Mouse (Mus musculus): ENCODE data around the gene Rsf1. TPM values are rescaled to one million over a fixed set of nuclear protein-coding genes. Genes with fewer than 3 reads are reported as not detected.

Gene Rsf1
- total and polyA plus RNA-seq, 3 experiments, result 5.9 to 21.8 (median 11.9) TPM

GRCm38 (mm10) chr7:97741756-97742291 is 162.1 kb downstream of the Rsf1 start:
- H3K4me2 ChIP-seq (ENCODE audit: insufficient read depth, low read depth, poor library complexity, severe bottlenecking), result no peak overlapping the region
- H3K9ac ChIP-seq (ENCODE audit: insufficient read depth, low read depth), result no peak overlapping the region
- no peaks in the 10 kb centered on the region for H3K36me3 ChIP-seq (replicated peaks in 1 of 2; ENCODE audit: control insufficient read depth in 1 of 2, insufficient read depth in 1 of 2, low read length in 1 of 2)
- DNase-seq (ENCODE audit: extremely low read depth), result no peak
- H3K4me3 ChIP-seq (replicated peaks in 1 of 3; ENCODE audit: low read depth in 2 of 3, low read length in 2 of 3, poor library complexity in 1 of 3), result no peak overlapping the region
- peaks cover 4 to 7% of the 10 kb centered on the region in 2 experiments for H3K4me1 ChIP-seq (ENCODE audit: control insufficient read depth in 1 of 2, insufficient read depth in 2 of 2)
- no peaks in the 10 kb centered on the region for H3K27me3 ChIP-seq (replicated peaks)
- dilution Hi-C loops (cut with MboI; ENCODE audit: extremely low pct_ligation_motif_present, extremely low pct_unique_long_range_greater_than_20kb, low sequenced_read_pairs), result no loop called here
- H3K27ac ChIP-seq (ENCODE audit: insufficient read depth, low read depth), result no peak overlapping the region
- TF ChIP-seq USF2 (conservative IDR thresholded peaks at IDR 0.05; ENCODE audit: low read depth, low read length) (no peak), CHD2 (IDR thresholded peaks at IDR 0.05; ENCODE audit: low read length) (no peak), NRF1 (IDR thresholded peaks at IDR 0.05; ENCODE audit: low read depth, low read length) (no peak), MXI1 (IDR thresholded peaks at IDR 0.05; ENCODE audit: low read depth, low read length) (no peak), POLR2AphosphoS2 (IDR thresholded peaks at IDR 0.05; ENCODE audit: low read depth, low read length) (no peak), MAZ (IDR thresholded peaks at IDR 0.05; ENCODE audit: low read depth, low read length) (no peak), MEF2A (IDR thresholded peaks at IDR 0.05; ENCODE audit: borderline replicate concordance, low read depth, low read length) (no peak), ZKSCAN1 (IDR thresholded peaks at IDR 0.05; ENCODE audit: borderline replicate concordance, low read depth, low read length) (no peak), ELF1 (IDR thresholded peaks at IDR 0.05; ENCODE audit: low read depth, low read length) (no peak), NELFE (IDR thresholded peaks at IDR 0.05; ENCODE audit: low read depth, low read length) (no peak), TCF12 (IDR thresholded peaks at IDR 0.05; ENCODE audit: low read depth, low read length) (no peak)
- in situ Hi-C loops (cut with MboI; ENCODE audit: low pct_ligation_motif_present, low pct_unique_long_range_greater_than_20kb, low sequenced_read_pairs), result no loop called here
- no peaks in the 10 kb centered on the region for H3K9me3 ChIP-seq (replicated peaks; ENCODE audit: low read length)
- H3K79me2 ChIP-seq (replicated peaks; ENCODE audit: control insufficient read depth, extremely low read depth, insufficient read depth, poor library complexity, severe bottlenecking), result no peaks in the 10 kb centered on the region

Other genes with a start within 250 kb of the Rsf1 start
- 0.92 and 1.8 TPM in 2 replicates for gene Usp35, start 247.9 kb upstream of the Rsf1 start, total RNA-seq (2012; rRNA removed)
- gene Usp35, start 247.9 kb upstream of the Rsf1 start, total RNA-seq (2014; rRNA removed), result 0.77 and 1.3 TPM in 2 replicates
- 1.2 and 1.6 TPM in 2 replicates for gene Usp35, start 247.9 kb upstream of the Rsf1 start, polyA plus RNA-seq (2012; ENCODE audit: insufficient read length, low read depth)
- gene Kctd21, start 247.6 kb upstream of the Rsf1 start, total RNA-seq (2012; rRNA removed), result 0.50 and 0.81 TPM in 2 replicates
- 0.12 and 0.19 TPM in 2 replicates for gene Kctd21, start 247.6 kb upstream of the Rsf1 start, total RNA-seq (2014; rRNA removed)
- 0.27 and 0.46 TPM in 2 replicates for gene Kctd21, start 247.6 kb upstream of the Rsf1 start, polyA plus RNA-seq (2012; ENCODE audit: insufficient read length, low read depth)
- gene Alg8, start 208.3 kb upstream of the Rsf1 start, total RNA-seq (2012; rRNA removed), result 14.3 and 16.2 TPM in 2 replicates
- 20.5 and 24.2 TPM in 2 replicates for gene Alg8, start 208.3 kb upstream of the Rsf1 start, total RNA-seq (2014; rRNA removed)
- 42.6 and 48.4 TPM in 2 replicates for gene Alg8, start 208.3 kb upstream of the Rsf1 start, polyA plus RNA-seq (2012; ENCODE audit: insufficient read length, low read depth)
- 202 and 217 TPM in 2 replicates for gene Ndufc2, start 179.9 kb upstream of the Rsf1 start, total RNA-seq (2012; rRNA removed)
- gene Ndufc2, start 179.9 kb upstream of the Rsf1 start, total RNA-seq (2014; rRNA removed), result 349 and 352 TPM in 2 replicates
- gene Ndufc2, start 179.9 kb upstream of the Rsf1 start, polyA plus RNA-seq (2012; ENCODE audit: insufficient read length, low read depth), result 277 and 352 TPM in 2 replicates
- not detected in 2 replicates for gene Thrsp, start 162.2 kb upstream of the Rsf1 start, total RNA-seq (2012; rRNA removed)
- gene Thrsp, start 162.2 kb upstream of the Rsf1 start, total RNA-seq (2014; rRNA removed), result not detected in 2 replicates
- not detected in 2 replicates for gene Thrsp, start 162.2 kb upstream of the Rsf1 start, polyA plus RNA-seq (2012; ENCODE audit: insufficient read length, low read depth)
- gene Kctd14, start 128.6 kb upstream of the Rsf1 start, total RNA-seq (2012; rRNA removed), result 0.38 and 0.71 TPM in 2 replicates
- gene Kctd14, start 128.6 kb upstream of the Rsf1 start, total RNA-seq (2014; rRNA removed), result not detected in 2 replicates
- gene Kctd14, start 128.6 kb upstream of the Rsf1 start, polyA plus RNA-seq (2012; ENCODE audit: insufficient read length, low read depth), result 0.17 and 0.22 TPM in 2 replicates
- 46.6 and 51.8 TPM in 2 replicates for gene Ints4, start 98.9 kb upstream of the Rsf1 start, total RNA-seq (2012; rRNA removed)
- gene Ints4, start 98.9 kb upstream of the Rsf1 start, total RNA-seq (2014; rRNA removed), result 58.0 and 77.2 TPM in 2 replicates
- 67.7 and 67.9 TPM in 2 replicates for gene Ints4, start 98.9 kb upstream of the Rsf1 start, polyA plus RNA-seq (2012; ENCODE audit: insufficient read length, low read depth)
- 11.8 and 11.9 TPM in 2 replicates for gene Aamdc, start 392 bp upstream of the Rsf1 start, total RNA-seq (2012; rRNA removed)
- gene Aamdc, start 392 bp upstream of the Rsf1 start, total RNA-seq (2014; rRNA removed), result 11.0 and 13.2 TPM in 2 replicates
- 11.6 and 12.2 TPM in 2 replicates for gene Aamdc, start 392 bp upstream of the Rsf1 start, polyA plus RNA-seq (2012; ENCODE audit: insufficient read length, low read depth)
- 140 and 172 TPM in 2 replicates for gene Clns1a, start 116.7 kb downstream of the Rsf1 start, total RNA-seq (2012; rRNA removed)
- 305 and 306 TPM in 2 replicates for gene Clns1a, start 116.7 kb downstream of the Rsf1 start, total RNA-seq (2014; rRNA removed)
- gene Clns1a, start 116.7 kb downstream of the Rsf1 start, polyA plus RNA-seq (2012; ENCODE audit: insufficient read length, low read depth), result 240 and 284 TPM in 2 replicates
- 0.42 and 0.89 TPM in 2 replicates for gene Aqp11, start 158.4 kb downstream of the Rsf1 start, total RNA-seq (2012; rRNA removed)
- 0.28 and 0.46 TPM in 2 replicates for gene Aqp11, start 158.4 kb downstream of the Rsf1 start, total RNA-seq (2014; rRNA removed)
- 1.0 and 2.0 TPM in 2 replicates for gene Aqp11, start 158.4 kb downstream of the Rsf1 start, polyA plus RNA-seq (2012; ENCODE audit: insufficient read length, low read depth)
- gene Pak1, start 208.7 kb downstream of the Rsf1 start, total RNA-seq (2012; rRNA removed), result 0.92 and 0.93 TPM in 2 replicates
- 4.1 and 4.2 TPM in 2 replicates for gene Pak1, start 208.7 kb downstream of the Rsf1 start, total RNA-seq (2014; rRNA removed)
- 5.4 TPM in 2 replicates for gene Pak1, start 208.7 kb downstream of the Rsf1 start, polyA plus RNA-seq (2012; ENCODE audit: insufficient read length, low read depth)